Mouse (Mus musculus) embryonic fibroblast, embryonic 13.5 days (primary cell): ENCODE results near the gene Gpa33.
A peak's percentile ranks its signal among the peaks of the same experiment; 100 is the strongest.

ENCODE experiments used
- CTCF ChIP-seq: IDR thresholded peaks from 2 replicates; pipeline ENCODE4 v1.5.1; 2011; ENCODE audit warnings: mild to moderate bottlenecking, control low read depth, low read length, moderate library complexity, borderline replicate concordance; ENCODE audit not compliant: insufficient read depth
- POLR2A ChIP-seq: IDR thresholded peaks from 2 replicates; pipeline ENCODE4 v1.6.1; 2011; ENCODE audit warnings: low read depth, mild to moderate bottlenecking, control low read depth, low read length, moderate library complexity

DNA sequence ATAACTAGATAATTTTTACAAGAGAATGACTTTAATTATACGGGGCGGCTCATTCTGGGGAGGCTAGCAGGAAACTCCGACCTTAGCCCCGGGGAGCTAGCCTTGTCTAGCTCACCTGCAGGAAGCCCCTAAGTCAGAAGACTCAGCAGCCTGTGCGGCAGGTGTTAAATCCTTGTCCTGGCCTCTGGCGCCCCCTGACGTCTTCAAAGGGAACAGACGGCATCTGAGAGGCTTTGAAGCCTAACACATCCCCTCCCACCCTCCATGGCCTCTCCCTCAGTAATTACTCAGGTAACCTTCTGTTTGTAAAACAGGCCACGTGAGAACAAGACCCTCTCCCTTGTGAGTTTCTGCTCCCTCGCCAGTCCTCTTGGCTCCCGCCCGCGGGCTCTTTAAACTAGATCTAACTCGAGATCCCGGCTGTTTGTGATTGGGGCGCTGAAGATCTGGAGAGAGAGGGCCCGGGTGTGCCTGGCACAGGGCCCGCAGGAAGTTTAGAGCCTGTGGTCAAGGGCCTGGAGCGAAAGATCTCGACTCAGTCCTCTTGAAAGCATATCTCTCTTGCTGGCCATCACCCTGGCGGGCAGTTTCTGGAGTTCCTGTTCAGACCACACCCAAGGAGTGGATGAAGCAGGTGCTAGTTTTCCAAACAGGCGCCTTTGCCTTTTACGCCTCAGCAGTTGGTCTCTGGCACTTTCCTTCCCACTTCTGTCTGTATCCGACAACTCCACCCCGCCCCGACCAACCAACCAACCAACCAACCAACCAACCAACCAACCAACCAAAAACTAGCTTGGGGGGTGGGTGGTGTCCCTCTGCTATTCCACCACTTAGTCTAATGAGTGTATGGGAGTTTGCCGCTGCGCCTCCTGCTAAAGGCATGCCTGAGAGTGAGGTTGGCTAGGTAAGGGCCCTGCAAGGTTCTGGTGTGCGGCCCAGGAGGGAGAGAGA is 24.4 kb downstream of the Gpa33 start:
- TF ChIP-seq CTCF: peak; percentile 87
- TF ChIP-seq POLR2A: no peak
